Mouse (Mus musculus) liver (tissue): ENCODE measurements around the gene Camkmt.
A peak's percentile ranks its signal among the peaks of the same experiment; 100 is the strongest.

ENCODE experiments used
- DNase-seq: peaks from one replicate; pipeline ENCODE4 v3.0.0-alpha.2; 2020; ENCODE audit warnings: mixed read lengths

Camkmt gene

DNA sequence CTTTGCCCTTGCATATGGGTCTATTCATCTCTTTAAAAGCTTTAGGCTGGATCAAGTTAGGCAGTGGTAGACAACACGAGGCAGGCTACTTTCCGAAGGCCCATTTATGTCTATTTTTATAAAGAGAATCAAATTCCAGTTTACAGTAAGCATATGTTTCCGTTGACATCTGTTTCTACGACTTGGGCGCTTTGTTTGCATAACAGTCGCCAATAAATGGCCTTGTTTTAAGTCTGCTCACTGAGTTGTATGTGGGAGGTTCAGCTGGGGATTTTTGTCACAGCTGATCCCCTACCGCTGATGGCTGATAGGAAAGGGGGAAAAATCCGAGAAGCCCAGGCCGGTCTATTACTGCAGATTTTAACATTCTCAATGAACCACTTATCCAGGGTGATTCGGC lies 285.2 kb downstream of the Camkmt start:
- no peak for DNase-seq

- DNase-seq: no peak
Measured at GRCm38 (mm10) chr17:85377496-85377895, 287.1 kb downstream of the Camkmt start.

DNA sequence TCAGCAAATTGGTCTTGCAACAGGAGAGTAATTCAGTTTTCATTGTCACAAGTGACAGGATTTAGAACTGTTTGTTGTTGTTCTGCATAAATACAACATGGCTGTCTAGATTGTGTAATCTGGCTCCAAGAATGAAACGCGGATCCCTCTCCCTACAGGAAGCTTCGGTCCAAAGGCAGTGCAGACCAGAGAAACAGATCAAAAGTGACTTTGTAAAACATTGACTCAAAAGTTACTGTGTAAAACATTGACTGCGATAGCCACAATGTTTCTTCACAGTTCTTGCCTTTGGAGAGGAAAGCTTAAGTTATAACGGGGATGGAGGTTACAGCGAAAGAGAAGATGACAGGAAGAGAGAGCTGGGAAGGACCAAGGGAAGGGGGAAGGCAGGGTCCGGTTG lies 288.7 kb downstream of the Camkmt start:
- DNase-seq: no peak

GRCm38 (mm10) chr17:85381578-85382223 lies 291.3 kb downstream of the Camkmt start:
- no peak for DNase-seq

DNA sequence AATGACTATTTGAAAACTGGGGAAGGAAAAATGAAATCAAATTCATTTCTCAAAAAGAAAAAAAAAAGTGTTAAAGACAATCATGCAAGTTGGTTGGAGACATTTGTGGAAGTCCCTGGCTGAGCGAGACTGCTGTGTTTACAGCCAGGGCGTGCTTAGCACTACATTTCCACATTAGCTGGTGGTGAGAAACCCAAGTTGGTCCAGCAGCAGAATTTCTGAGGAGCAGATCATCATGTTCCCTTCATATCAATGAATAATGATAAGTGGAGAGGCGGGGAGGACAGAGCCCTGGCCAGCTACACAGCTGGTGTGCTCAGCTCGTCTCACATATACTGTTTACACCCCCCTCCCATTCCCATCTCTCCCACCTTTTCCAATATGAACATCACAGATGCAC lies 292.0 kb downstream of the Camkmt start:
- DNase-seq: no peak

- peak; percentile 54 for DNase-seq
Measured at GRCm38 (mm10) chr17:85382906-85383305, 292.6 kb downstream of the Camkmt start.

GRCm38 (mm10) chr17:85393091-85393890 lies 302.9 kb downstream of the Camkmt start:
- DNase-seq: no peak

- no peak for DNase-seq
Measured at GRCm38 (mm10) chr17:85393891-85394321, 303.6 kb downstream of the Camkmt start.

GRCm38 (mm10) chr17:85395502-85395901 lies 305.1 kb downstream of the Camkmt start:
- DNase-seq: no peak

DNA sequence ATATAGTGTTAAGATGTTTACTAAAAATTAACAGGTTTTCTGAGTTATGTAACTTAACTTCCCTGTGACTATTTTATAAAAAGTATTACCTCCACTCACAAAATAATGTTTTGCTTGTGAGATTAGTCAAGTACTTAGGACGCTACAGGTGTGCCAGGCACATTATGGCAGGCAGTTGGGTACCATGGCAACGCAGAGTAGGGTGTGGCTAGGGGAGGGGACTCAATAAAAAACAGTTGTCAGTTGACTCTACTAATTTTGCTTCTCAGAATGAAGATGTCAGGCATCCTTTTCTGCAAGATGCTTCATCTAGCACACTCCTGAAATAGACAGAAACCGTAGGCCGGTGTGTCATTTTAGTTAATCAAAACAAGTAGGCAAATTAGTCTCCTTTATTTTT lies 310.4 kb downstream of the Camkmt start:
- DNase-seq: no peak

DNA sequence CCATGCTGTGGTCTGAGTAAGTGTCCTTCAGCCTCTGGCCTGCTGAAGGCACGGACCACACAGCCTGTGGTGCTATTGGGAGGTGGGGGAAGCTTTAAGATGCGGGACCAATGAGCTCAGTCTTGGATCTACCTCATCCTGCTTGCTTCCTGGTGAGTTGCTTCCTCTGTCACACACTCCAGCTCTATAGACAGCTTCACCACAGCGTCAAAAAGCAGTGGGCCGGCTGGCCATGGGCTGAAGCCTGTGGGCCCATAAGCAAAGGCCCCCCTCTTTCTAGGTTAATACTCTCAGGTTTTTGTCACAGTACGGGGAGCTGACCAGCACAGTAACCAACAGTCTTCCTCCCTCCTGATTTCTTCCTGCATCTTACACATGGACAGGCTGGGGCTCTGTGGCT lies 314.8 kb downstream of the Camkmt start:
- DNase-seq: no peak

- DNase-seq: no peak
Measured at GRCm38 (mm10) chr17:85406195-85406594, 315.8 kb downstream of the Camkmt start.

GRCm38 (mm10) chr17:85428831-85429230 lies 338.5 kb downstream of the Camkmt start:
- DNase-seq: no peak

DNA sequence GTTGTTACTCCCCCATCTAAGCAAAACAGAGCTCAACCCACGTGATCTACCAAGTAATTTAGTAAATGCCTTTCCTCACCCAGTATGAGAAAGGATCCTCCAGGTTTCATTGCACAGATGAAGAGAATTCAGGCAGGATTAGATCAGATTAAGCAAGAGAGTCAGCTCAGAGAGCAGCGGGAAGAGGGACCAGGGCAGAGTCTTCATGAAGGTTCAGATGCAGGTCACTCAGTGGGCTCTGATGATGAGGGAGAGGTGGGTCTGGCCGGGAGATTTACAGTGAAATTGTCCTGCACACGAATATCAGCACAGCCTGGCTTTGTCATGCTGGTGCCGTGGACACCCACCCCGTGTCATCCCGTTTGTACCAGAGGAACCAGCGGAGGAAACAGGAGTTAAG lies 342.6 kb downstream of the Camkmt start:
- no peak for DNase-seq

GRCm38 (mm10) chr17:85443036-85443435 lies 352.7 kb downstream of the Camkmt start:
- no peak for DNase-seq

- no peak for DNase-seq
Measured at GRCm38 (mm10) chr17:85454419-85454983, 364.1 kb downstream of the Camkmt start.

GRCm38 (mm10) chr17:85455063-85455462 lies 364.7 kb downstream of the Camkmt start:
- DNase-seq: no peak

DNA sequence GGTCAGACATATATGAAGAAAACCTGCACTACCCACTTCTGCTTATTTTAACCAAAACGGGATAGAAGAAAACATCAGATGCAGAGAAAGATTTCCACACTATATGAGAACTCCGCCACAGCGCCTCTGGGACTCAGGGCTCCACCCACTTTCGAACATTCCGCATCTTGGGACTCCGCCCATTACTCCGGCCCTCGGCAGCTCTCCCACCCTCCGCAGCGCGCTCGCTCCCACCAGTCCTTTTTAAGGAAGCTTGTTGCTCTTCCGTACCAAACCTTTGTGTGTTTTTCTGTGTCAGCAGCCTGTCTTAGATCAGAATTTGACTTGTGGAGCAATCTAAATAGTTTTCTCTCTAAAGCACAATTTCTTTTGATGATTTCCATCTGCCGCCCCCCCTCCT lies 367.7 kb downstream of the Camkmt start:
- peak; percentile 21 for DNase-seq

DNA sequence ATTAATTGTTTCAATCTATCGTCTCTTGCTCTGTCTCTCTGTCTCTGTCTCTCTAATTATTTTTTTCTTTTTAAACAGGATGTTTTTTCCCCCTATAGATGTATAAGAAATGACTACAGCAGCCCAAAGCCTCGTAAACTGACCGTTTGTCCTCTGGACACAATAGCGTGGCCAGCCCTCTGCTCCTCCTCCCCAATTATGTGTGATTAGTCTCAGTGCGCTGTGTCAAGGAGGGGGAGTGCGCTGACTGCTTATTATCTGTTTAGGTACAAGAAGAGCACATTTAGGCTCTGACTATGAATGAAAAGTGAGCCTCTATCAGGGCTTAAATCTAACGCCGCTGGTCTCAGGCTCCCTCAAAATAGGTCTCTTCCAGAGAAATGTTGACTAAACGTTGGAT lies 368.2 kb downstream of the Camkmt start:
- DNase-seq: no peak

DNA sequence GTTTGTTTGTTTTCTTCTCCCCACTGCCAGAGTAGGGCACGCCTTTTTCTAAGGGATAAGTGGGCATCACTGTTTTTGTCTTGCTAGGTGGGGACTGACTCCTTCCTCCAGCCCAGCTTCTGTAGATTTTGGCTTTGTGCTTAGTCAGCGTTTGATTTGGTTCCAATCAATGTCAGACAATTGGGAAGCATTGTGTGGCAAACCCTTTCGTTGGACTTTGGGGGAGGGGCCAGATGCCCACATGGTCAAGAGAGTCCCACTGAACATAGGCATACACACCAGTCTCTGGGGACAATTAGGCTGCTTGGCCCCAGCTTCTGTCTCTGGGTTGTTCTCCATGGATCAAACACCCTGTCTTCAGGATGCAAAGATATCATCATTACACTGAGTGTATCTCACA lies 371.2 kb downstream of the Camkmt start:
- DNase-seq: no peak

DNA sequence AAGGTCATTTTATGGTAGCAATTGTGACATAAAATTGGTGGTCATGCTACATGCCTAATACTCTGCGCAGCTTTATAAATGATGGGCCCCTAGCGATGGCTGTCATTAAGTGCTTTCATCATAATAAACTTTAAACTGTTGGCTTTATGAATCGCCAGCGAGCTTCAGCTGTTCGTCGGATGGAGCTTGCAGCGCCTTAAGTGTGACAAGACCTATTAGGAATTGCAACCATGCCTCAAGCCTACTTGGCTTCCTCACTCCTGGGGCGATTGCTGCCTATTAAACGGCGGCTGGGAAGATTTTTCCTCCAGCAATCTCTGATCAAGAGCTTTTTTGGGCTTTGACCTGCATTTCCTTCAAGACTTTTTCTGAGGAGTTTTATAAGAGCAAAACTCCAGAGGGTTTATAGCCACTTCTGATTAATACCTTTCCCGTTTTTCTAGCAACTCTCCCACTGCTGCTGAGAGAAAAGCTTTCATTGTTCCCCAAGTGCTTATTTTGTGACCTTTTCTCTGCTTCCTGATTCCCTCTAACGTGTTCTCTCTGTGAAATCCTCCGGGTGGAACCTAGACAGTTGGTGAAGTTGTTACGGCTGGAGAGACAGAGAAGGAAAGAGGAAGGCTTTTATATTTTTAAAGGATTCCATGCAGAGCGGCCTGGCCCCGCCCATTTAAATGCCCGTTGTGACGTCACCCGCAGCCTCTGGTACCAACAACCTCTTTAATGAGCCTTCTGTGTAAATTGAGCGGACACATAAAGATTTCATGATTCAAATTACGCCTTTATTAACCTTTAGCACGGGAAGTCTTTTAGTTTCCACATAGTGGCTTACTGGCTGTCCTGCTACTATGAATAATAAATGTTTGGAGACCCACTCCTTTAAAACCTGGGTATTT lies 373.4 kb downstream of the Camkmt start:
- DNase-seq: no peak

DNA sequence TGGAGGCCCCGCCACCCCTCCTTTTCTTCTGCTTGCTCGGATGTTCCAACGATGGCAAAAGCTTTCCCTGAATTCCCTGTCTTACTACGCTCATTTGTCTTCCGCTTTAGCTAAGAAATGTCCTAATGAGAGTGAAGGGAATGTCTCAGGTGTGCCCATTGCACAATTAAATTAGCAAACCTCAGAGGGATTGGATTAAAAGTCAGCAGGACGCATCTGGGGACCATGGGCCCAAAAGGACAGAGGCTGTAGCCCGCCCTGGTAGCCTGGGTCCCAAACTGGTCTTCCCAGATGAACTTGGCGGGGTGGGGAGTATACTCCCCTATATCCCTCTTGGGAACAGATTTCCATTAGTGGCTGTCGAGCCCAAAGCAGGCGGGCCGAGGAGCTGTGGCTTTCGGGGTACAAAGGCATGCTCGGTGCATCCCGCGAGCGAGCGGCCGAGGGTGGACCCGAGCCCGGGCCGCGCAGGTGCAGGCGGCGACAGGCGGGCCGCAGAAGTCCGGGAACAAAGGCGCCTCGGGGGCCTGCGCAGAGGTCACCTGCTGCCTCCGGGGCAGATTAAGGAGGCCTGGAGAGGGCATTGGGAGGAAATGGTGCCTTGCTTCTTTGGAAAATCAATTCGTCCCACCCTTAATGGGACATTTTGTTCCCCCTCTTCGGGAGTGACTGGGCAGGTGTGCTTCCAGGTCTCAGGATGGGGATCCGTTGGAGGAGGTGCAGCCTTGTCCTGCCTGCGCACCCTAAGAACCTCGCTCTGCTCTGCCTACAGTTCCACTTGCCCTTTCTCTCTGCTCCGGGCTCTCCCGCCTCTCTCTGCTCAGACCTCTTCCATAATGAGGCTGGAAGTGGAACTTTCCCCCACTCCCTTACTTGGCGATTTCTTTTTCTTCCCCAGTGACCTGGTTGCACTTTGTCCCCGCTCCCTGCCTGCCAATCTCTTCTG lies 374.4 kb downstream of the Camkmt start:
- DNase-seq: no peak
